Mouse (Mus musculus) liver, adult 2 months (tissue): Measurements from ENCODE around the gene Gm11639. TPM values are rescaled to one million over a fixed set of nuclear protein-coding genes. Genes with fewer than 3 reads are reported as not detected.

Source experiments
- DNase-seq: peaks from one replicate; pipeline ENCODE4 v3.0.0-alpha.2; 2011; ENCODE audit warnings: low read depth, low spot score; ENCODE audit errors: extremely low read depth
- H3K27ac ChIP-seq: fragments of 200-500 bp; replicated peaks from 2 replicates; pipeline ENCODE4 v1.5.1; 2012; ENCODE audit warnings: low read depth, mild to moderate bottlenecking, control low read depth, inconsistent platforms, low read length; ENCODE audit not compliant: insufficient read depth
- H3K27me3 ChIP-seq: fragments of 200-500 bp; 2 replicates; pipeline ENCODE4 v1.6.1; 2012; ENCODE audit warnings: mild to moderate bottlenecking, moderate library complexity, low read length, inconsistent platforms; ENCODE audit not compliant: control insufficient read depth, insufficient read depth
- H3K36me3 ChIP-seq: fragments of 200-500 bp; 2 replicates; pipeline ENCODE4 v1.6.1; 2012; ENCODE audit warnings: low read length, inconsistent platforms; ENCODE audit not compliant: control insufficient read depth, insufficient read depth
- H3K4me1 ChIP-seq: fragments of 200-500 bp; 2 replicates; pipeline ENCODE4 v1.6.1; 2011; ENCODE audit warnings: low read length; ENCODE audit not compliant: control insufficient read depth, insufficient read depth
- H3K4me3 ChIP-seq: fragments of 200-500 bp; 2 replicates; pipeline ENCODE4 v1.5.1; 2011; ENCODE audit warnings: low read depth, mild to moderate bottlenecking, control low read depth, low read length, moderate library complexity; ENCODE audit not compliant: insufficient read depth
- H3K79me2 ChIP-seq: fragments of 200-500 bp; 2 replicates; pipeline ENCODE4 v1.6.1; 2012; ENCODE audit warnings: inconsistent platforms, mild to moderate bottlenecking, low read length, moderate library complexity; ENCODE audit not compliant: control insufficient read depth, insufficient read depth
- H3K9ac ChIP-seq: fragments of 200-500 bp; 2 replicates; pipeline ENCODE4 v1.6.1; 2012; ENCODE audit warnings: low read depth, mild to moderate bottlenecking, control low read depth, inconsistent platforms, low read length
- CTCF ChIP-seq: fragments of 200-500 bp; IDR thresholded peaks from 2 replicates; pipeline ENCODE4 v1.5.1; 2011; ENCODE audit warnings: low read depth, low read length, control low read depth
- POLR2A ChIP-seq: fragments of 200-500 bp; IDR thresholded peaks from 2 replicates; pipeline ENCODE4 v1.6.1; 2011; ENCODE audit warnings: low read length, control low read depth; ENCODE audit not compliant: insufficient read depth; ENCODE audit errors: extremely low read depth
- WGBS: fragments of 180-500 bp; shearing (Covaris S2); methylation state at CpG from one replicate; pipeline ENCODE4 v1.1.7; 2018; 5-methylcytosine and 5-hydroxymethylcytosine counted together
- polyA plus RNA-seq: library from polyadenylated mRNA; depleted of rRNA; stranded (reverse); fragments of >200 nt; gene quantifications from 2 replicates; pipeline ENCODE4 v1.2.3, GENCODE M21; 2012
- total RNA-seq: library from RNA; depleted of rRNA; stranded (reverse); fragments of >200 nt; gene quantifications from 2 replicates; pipeline ENCODE4 v1.2.3, GENCODE M21; 2014

The Gm11639 gene
- total and polyA plus RNA-seq, 2 experiments, result under 0.01 TPM; not detected in 1

DNA sequence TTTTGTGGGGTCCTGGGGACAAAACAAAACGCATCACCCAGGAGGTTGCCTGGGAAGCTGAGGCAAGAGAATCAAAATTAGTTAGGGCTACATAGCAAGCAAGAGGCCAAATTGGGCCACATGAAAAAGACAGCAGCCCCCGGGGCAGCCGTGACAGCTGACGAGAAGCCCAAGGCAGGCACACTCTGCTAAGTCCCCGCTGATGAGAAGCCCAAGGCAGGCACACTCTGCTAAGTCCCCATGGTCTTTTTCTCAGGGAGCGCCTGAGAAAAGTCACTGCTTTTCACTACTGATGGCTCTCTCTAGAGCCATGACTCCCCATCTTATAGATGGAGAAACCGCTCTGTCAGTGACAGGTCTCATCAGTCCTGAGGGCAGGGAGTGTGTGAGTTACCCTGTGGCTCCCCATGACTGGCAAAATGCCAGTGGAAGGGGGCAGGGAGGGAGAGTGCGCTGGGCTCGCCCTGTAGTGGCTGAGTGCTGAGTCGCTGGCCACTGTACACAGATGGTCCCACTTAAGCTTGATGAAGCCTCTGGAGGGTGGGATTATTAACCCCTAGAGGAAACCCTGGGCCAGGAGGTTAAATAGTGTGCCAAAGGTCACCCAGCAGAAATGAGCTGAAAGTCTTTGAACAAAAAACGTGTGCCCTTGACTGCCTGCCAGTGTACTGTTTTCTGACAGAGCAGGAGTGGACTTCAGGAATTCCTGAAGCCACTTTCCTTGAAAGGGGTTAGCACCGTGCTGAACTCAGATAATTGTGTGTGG, 467.7 kb downstream of the Gm11639 start:
- Histone ChIP-seq H3K27ac (no peak overlapping the region), H3K27me3 (no peaks in the 10 kb centered on the region), H3K79me2 (no peaks in the 10 kb centered on the region), H3K4me1 (no peaks in the 10 kb centered on the region), H3K4me3 (no peak overlapping the region), H3K36me3 (no peaks in the 10 kb centered on the region), H3K9ac (no peak overlapping the region)
- 41% methylated on average over 12 of the region's 12 CpGs for WGBS
- peak; percentile 22 for DNase-seq
- TF ChIP-seq POLR2A, result no peak
- no peak for TF ChIP-seq CTCF

DNA sequence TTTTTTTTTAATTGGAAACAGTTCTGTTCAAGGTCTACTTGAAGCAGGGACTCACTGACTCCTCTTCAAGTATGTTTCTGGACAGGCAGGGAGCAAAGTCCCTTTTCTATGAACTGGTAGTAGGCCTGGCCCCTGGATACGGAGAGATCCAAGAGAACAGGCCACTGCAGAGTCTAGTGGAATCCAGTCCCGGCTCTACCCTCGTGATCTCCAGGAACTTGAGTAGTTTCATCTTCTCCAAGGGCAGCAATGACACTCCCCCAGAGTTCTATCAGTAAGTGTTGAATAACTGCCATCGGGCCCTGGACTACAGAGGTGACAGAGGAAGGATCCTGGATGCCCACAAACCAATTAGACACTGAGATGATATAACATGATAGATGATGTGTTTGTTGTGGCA, 470.4 kb downstream of the Gm11639 start:
- Histone ChIP-seq H3K4me3 (no peak overlapping the region), H3K9ac (no peak overlapping the region), H3K27ac (no peak overlapping the region), H3K79me2 (no peaks in the 10 kb centered on the region), H3K27me3 (no peaks in the 10 kb centered on the region), H3K36me3 (no peaks in the 10 kb centered on the region), H3K4me1 (no peaks in the 10 kb centered on the region)
- WGBS, result 66% methylated on average over 4 of the region's 4 CpGs
- DNase-seq, result no peak
- TF ChIP-seq POLR2A, result no peak
- no peak for TF ChIP-seq CTCF

DNA sequence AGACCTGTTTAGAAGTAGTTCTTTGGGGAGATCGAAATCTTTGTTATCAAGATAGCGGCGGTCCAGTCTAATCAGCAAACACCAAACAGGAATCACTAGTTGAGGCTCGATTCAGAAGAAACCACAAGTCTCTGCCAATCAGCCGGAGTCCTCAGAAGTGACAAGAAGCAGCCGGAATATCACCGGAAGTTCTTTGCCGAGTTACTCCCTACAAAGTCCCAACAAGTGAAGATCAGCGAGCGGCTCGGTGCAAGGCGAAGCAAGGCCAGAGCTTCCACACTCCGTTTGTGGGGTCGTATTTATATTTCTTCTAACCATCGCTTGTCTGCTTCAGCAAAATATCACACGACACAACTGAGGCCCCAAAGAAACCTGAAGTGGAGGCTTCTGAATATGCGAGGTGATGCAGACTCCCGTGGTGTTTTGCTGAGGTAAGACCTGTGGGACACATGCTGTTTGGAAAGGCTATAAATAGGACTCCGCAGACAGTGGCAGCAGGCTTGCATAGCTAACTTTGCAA, 471.3 kb downstream of the Gm11639 start:
- Histone ChIP-seq H3K27ac (no peak overlapping the region), H3K9ac (no peak overlapping the region), H3K4me3 (no peak overlapping the region), H3K79me2 (no peaks in the 10 kb centered on the region), H3K36me3 (no peaks in the 10 kb centered on the region), H3K27me3 (no peaks in the 10 kb centered on the region), H3K4me1 (no peaks in the 10 kb centered on the region)
- TF ChIP-seq CTCF, result no peak
- no peak for TF ChIP-seq POLR2A
- no peak for DNase-seq
- WGBS, result 83% methylated on average over 19 of the region's 19 CpGs

DNA sequence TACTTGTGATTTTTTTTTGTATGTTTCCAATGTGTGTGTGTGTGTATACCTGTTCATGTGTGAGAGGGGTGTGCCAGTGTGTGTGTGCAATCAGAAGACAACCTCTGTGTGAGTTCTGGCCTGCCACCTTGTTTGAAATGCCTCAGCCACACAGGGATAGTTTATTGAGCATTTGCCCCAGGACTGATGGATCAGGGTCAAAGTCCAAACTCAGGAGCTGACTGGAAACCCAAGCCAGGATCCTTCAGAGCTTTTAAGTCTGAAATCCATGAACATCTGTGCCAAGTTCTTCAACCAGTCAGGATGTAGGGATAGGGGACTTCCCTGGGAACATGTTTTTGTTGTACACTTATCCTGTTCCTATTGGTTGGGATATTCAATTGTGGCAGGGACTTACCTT, 472.5 kb downstream of the Gm11639 start:
- H3K27ac ChIP-seq, result no peak overlapping the region
- no peaks in the 10 kb centered on the region for H3K36me3 ChIP-seq
- H3K79me2 ChIP-seq, result no peaks in the 10 kb centered on the region
- H3K27me3 ChIP-seq, result no peaks in the 10 kb centered on the region
- no peak for TF ChIP-seq POLR2A
- no peak for TF ChIP-seq CTCF
- H3K4me1 ChIP-seq, result no peaks in the 10 kb centered on the region
- DNase-seq, result peak; percentile 49
- no peak overlapping the region for H3K4me3 ChIP-seq
- H3K9ac ChIP-seq, result no peak overlapping the region

DNA sequence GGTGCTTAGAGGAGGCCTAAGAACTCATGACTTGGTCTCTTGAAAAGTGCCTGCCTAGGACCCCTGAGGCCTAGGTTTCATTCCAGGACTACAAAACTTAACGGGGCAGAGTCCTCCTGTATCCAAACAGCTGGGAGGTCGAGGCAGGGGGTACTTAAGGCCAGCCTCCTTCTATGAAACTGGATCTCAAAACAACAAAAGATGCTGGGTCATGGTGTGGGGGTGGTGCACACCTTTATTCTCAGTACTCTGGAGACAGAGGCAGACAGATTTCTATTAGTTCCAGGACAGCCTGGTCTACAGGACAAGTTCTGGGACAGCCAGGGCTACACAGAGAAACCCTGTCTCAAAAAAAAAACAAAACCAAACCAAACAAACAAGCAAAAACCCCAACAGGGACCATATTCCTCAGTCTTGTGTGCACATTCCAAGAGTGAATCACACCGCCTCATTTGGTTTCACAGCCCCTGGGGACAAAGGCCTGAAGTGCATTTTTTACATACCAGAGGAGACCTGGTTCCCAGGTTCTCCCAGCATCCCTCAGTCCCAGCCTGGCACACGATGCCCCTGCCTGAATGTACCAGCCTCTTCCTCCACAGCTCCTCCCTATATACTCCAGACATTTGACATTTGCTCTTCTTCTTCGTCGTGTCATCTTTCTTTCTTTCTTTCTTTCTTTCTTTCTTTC, 474.3 kb downstream of the Gm11639 start:
- Histone ChIP-seq H3K9ac (no peak overlapping the region), H3K4me3 (no peak overlapping the region), H3K79me2 (no peaks in the 10 kb centered on the region), H3K27ac (no peak overlapping the region), H3K4me1 (no peaks in the 10 kb centered on the region), H3K27me3 (no peaks in the 10 kb centered on the region), H3K36me3 (no peaks in the 10 kb centered on the region)
- TF ChIP-seq CTCF, result no peak
- TF ChIP-seq POLR2A, result no peak
- no peak for DNase-seq
- WGBS, result 74% methylated on average over 6 of the region's 6 CpGs

DNA sequence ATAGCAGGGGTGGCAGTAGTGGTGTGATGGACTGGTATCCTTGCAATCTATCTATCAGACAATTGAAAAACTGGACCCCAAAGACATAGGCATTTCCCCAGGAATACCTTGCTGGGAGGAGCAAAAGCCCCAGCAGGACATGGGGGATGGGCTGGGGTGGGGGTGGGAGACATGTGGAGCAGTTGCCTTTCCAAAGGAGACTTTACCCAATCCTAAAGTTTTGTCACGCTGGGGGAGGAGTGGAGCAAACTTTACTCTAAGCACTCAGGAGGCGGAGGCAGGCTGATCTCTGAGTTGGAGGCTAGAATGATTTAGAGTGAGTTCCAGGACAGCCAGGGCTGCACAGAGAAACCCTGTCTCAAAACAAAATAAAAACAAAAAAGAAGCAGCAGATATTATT, 475.9 kb downstream of the Gm11639 start:
- no peak overlapping the region for H3K27ac ChIP-seq
- H3K4me1 ChIP-seq, result no peaks in the 10 kb centered on the region
- TF ChIP-seq CTCF (no peak), POLR2A (no peak)
- H3K79me2 ChIP-seq, result no peaks in the 10 kb centered on the region
- 96% methylated on average over 2 of the region's 2 CpGs for WGBS
- no peaks in the 10 kb centered on the region for H3K36me3 ChIP-seq
- 0 out of 2 replicates have a peak, but pooled peaks cover 2% of the 10 kb centered on the region for H3K27me3 ChIP-seq
- DNase-seq, result no peak
- no peak overlapping the region for H3K9ac ChIP-seq
- H3K4me3 ChIP-seq, result no peak overlapping the region
